Mouse (Mus musculus): ENCODE data around the gene Tacc2. TPM values are rescaled to one million over a fixed set of nuclear protein-coding genes. Genes with fewer than 3 reads are reported as not detected.

The Tacc2 gene
- polyA plus RNA-seq, 1 experiment = 0.03 TPM

DNA sequence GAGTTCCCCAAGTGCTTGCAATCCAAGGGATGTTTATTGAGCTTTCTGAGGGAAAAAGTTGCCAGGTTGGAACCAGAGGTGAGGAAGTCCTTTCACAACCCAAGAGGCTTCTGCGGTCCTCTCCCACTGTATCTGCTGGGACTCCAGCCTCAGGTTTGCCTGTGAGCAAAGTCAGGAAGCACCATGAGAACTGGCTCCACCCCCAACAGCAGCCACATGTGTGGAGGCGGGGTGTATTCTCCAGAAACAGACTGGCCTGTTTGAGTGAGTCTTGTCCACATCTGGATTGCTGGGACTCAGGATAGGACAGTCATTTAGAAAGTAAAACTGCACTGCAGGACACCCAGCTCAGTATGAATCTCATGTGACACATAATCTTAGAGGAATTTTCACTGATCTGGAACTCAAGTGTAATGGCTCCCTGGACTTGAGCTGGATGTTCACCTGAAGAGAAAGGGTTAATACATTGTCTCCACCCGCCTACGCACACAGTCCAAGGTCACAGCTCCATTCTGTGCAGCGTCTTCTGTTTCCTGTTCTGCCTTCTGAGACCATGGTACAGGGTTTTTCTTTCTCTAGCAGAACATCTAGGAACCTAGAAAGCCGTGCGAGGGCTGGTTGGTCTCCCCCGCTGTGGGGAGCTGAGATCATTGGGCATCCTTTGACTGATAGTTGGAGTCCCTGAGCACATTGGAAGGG is 149.6 kb downstream of the Tacc2 start:
- no peaks in the 10 kb centered on the region; the same call in 1 of the 2 replicates for H3K36me3 ChIP-seq (ENCODE audit: control insufficient read depth)
- no peaks in the 10 kb centered on the region for H3K27me3 ChIP-seq (ENCODE audit: control insufficient read depth)
- no peak overlapping the region for H3K4me3 ChIP-seq (replicated peaks)
- TF ChIP-seq TAL1 (IDR thresholded peaks at IDR 0.05; ENCODE audit: low read length) (no peak), GATA1 (IDR thresholded peaks at IDR 0.05; ENCODE audit: low read length) (no peak)
- no peaks in the 10 kb centered on the region for H3K9me3 ChIP-seq (ENCODE audit: control insufficient read depth, low read length)
- H3K4me1 ChIP-seq (ENCODE audit: control insufficient read depth) = no peaks in the 10 kb centered on the region

DNA sequence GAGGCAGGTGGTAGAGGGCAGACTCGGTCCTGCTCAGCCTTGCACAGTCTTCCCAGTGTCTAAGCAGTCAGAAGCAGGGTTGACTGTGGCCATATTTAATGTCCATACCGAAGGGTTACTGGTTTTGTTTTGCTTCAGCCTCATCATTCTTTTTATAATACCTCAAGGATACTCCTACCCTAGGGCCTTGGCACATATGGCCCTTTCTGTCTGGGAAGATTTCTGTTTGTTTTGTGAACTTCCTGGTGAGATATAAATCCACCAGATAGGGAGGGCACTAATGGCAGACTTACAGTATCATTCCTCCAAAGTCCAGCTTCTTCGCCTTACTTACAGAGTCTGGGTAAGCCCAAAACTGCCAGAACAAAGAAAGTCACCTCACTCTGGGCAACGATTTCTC is 150.3 kb downstream of the Tacc2 start:
- H3K4me1 ChIP-seq (ENCODE audit: control insufficient read depth) = no peaks in the 10 kb centered on the region
- no peaks in the 10 kb centered on the region for H3K27me3 ChIP-seq (ENCODE audit: control insufficient read depth)
- no peaks in the 10 kb centered on the region; the same call in 1 of the 2 replicates for H3K36me3 ChIP-seq (ENCODE audit: control insufficient read depth)
- no peak overlapping the region for H3K4me3 ChIP-seq (replicated peaks)
- no peaks in the 10 kb centered on the region for H3K9me3 ChIP-seq (ENCODE audit: control insufficient read depth, low read length)
- TF ChIP-seq GATA1 (IDR thresholded peaks at IDR 0.05; ENCODE audit: low read length) (no peak), TAL1 (IDR thresholded peaks at IDR 0.05; ENCODE audit: low read length) (no peak)

DNA sequence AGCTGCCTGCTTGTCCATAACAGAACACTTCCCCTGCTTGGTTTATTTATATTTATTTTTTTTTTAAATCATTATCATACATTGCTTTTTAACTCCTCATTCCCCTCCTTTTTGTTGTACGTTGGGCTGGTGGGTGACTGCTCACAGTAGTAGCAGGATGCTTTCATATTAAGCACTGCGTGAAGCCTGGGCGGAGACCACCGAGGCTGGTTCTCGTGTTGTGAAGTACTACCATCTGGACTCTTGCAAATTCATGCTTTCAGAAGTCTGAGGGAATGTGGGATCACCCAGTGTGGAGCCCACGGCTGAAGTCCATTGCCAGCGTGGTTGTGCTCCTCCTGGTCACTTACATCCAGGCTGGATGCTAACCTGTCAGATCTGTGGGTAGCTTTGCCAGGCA is 154.6 kb downstream of the Tacc2 start:
- TF ChIP-seq GATA1 (IDR thresholded peaks at IDR 0.05; ENCODE audit: low read length) (no peak), TAL1 (IDR thresholded peaks at IDR 0.05; ENCODE audit: low read length) (no peak)
- no peak overlapping the region for H3K4me3 ChIP-seq (replicated peaks)
- H3K27me3 ChIP-seq (ENCODE audit: control insufficient read depth) = no peaks in the 10 kb centered on the region
- no peaks in the 10 kb centered on the region; the same call in 1 of the 2 replicates for H3K36me3 ChIP-seq (ENCODE audit: control insufficient read depth)
- H3K4me1 ChIP-seq (ENCODE audit: control insufficient read depth) = no peaks in the 10 kb centered on the region
- no peaks in the 10 kb centered on the region for H3K9me3 ChIP-seq (ENCODE audit: control insufficient read depth, low read length)

DNA sequence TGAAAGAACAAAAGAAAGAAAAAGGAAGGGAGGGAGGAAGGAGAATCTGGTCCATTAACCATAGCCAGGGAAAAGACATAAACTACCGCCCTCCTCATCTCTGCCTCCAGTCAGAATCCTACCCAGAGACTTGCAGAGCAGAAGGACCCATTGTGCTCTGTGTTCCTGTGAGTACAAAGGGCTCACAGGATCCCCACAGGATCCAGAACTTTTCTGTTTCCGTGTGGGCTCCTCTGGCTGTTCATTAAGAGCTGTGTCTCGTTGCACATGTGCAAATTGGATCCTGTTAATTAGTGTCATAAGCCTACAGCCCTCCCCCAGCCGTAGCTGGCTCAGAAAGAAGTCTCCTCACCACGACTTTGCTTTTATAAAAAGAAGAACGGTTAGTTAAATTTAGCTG is 155.7 kb downstream of the Tacc2 start:
- no peaks in the 10 kb centered on the region for H3K27me3 ChIP-seq (ENCODE audit: control insufficient read depth)
- H3K36me3 ChIP-seq (ENCODE audit: control insufficient read depth) = no peaks in the 10 kb centered on the region; the same call in 1 of the 2 replicates
- TF ChIP-seq GATA1 (IDR thresholded peaks at IDR 0.05; ENCODE audit: low read length) (no peak), TAL1 (IDR thresholded peaks at IDR 0.05; ENCODE audit: low read length) (no peak)
- H3K4me3 ChIP-seq (replicated peaks) = no peak overlapping the region
- no peaks in the 10 kb centered on the region for H3K4me1 ChIP-seq (ENCODE audit: control insufficient read depth)
- H3K9me3 ChIP-seq (ENCODE audit: control insufficient read depth, low read length) = no peaks in the 10 kb centered on the region

DNA sequence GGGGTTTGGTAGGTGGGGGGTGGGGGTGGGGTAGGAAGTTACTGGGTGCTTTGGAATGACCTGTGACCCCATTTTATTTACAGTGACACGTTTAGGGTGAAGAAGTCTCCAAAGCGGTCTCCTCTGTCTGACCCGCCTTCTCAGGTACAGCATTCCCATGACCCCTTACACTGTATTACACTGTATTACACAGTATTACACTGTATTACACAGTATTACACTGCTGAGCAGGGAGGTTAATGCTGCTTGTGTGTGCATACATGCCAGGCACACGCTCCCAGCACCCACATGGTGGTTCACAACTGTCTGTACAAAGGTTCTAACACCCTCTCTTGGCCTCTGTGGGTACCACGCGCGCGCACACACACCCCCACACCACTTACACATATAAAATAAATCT is 156.2 kb downstream of the Tacc2 start:
- H3K4me3 ChIP-seq (replicated peaks) = no peak overlapping the region
- no peaks in the 10 kb centered on the region for H3K9me3 ChIP-seq (ENCODE audit: control insufficient read depth, low read length)
- H3K36me3 ChIP-seq (ENCODE audit: control insufficient read depth) = no peaks in the 10 kb centered on the region; the same call in 1 of the 2 replicates
- H3K4me1 ChIP-seq (ENCODE audit: control insufficient read depth) = no peaks in the 10 kb centered on the region
- H3K27me3 ChIP-seq (ENCODE audit: control insufficient read depth) = no peaks in the 10 kb centered on the region
- TF ChIP-seq TAL1 (IDR thresholded peaks at IDR 0.05; ENCODE audit: low read length) = no peak
- no peak for TF ChIP-seq GATA1 (IDR thresholded peaks at IDR 0.05; ENCODE audit: low read length)

DNA sequence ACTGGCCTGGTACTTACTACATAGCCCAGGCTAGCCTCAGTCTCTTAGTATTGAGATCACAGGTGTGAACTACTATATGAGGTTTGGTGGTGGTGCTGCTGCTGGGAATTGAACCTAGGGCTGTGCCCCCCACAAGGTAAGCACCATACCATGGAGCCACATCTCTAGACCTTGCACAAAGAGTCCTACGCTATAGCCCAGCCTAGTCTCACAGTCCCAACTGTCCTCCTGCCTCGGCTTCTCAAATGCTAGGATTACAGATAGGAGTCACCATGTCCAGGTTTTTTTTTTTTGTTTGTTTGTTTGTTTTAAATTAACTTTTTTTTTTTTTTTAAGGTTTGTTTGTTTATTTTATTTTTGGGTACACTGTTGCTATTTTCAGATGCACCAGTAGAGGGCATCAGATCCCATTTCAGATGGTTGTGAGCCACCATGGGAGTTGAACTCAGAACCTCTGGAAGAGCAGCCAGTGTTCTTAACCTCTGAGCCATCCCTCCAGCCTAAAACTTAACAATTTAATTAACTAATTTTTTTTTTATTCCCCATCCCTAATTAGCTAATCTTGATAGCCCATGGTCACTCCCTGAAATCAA is 157.1 kb downstream of the Tacc2 start:
- Histone ChIP-seq H3K9me3 (ENCODE audit: control insufficient read depth, low read length) (no peaks in the 10 kb centered on the region), H3K4me1 (ENCODE audit: control insufficient read depth) (no peaks in the 10 kb centered on the region), H3K4me3 (replicated peaks) (no peak overlapping the region), H3K27me3 (ENCODE audit: control insufficient read depth) (no peaks in the 10 kb centered on the region), H3K36me3 (ENCODE audit: control insufficient read depth) (no peaks in the 10 kb centered on the region; the same call in 1 of the 2 replicates)
- no peak for TF ChIP-seq GATA1 (IDR thresholded peaks at IDR 0.05; ENCODE audit: low read length)

DNA sequence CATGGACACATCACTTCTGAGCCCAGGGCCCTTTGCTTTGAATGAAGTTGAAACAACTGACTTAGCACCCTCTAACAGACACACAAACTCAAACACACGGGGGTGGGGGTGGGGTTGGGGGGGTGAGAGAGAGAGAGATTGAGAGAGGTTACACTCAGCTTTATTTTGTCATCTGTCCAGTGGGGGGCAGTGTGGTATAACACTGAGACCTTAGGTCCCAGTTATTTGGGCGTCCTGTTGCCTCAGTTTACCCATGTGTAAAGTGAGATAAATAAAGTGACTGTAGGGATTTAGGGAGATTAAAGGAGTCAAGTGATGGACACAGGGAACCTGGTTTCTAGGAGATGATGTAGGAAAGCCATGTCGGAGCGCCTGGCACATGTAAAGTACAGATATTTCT is 163.9 kb downstream of the Tacc2 start:
- Histone ChIP-seq H3K4me3 (replicated peaks) (no peak overlapping the region), H3K9me3 (ENCODE audit: control insufficient read depth, low read length) (no peaks in the 10 kb centered on the region), H3K4me1 (ENCODE audit: control insufficient read depth) (no peaks in the 10 kb centered on the region), H3K36me3 (ENCODE audit: control insufficient read depth) (no peaks in the 10 kb centered on the region; the same call in 1 of the 2 replicates), H3K27me3 (ENCODE audit: control insufficient read depth) (no peaks in the 10 kb centered on the region)
- no peak for TF ChIP-seq TAL1 (IDR thresholded peaks at IDR 0.05; ENCODE audit: low read length)
- TF ChIP-seq GATA1 (IDR thresholded peaks at IDR 0.05; ENCODE audit: low read length) = no peak

DNA sequence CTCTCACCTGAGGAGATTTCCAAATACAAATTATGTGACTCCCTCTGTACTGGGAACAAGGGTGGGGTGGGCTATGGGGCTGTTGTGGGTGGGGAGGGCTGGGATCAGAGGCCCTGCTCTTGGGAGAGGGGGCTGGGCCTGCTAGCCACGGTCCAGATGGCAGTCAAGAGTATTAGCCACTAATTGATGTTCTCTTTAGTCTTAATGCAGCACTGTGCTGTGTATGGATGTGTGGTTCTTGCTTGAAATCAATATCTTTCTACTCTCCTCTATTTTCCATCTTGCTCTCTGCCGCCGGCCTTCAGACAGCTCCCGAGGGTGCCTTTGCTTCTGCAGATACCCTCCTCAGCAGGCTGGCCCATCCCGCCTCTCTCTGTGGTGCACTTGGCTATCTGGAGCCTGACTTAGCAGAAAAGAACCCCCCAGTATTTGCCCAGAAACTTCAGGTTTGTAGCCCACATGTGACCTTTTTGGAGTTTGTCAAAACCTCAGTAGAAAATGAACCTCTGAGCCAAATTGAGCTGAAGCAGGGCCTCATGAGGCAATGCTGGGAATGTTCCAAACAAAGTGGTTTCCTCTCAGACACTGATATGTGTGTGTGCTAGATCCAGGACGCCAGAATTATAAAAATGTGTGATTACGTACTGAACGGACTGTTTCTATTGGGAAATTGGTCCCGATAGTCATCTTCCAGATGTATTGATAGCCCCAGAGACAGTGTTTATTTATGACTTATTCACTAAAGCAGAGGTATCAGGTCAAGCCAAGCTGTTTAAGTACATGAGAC is 166.2 kb downstream of the Tacc2 start:
- no peaks in the 10 kb centered on the region; the same call in 1 of the 2 replicates for H3K36me3 ChIP-seq (ENCODE audit: control insufficient read depth)
- H3K27me3 ChIP-seq (ENCODE audit: control insufficient read depth) = no peaks in the 10 kb centered on the region
- no peaks in the 10 kb centered on the region for H3K4me1 ChIP-seq (ENCODE audit: control insufficient read depth)
- H3K9me3 ChIP-seq (ENCODE audit: control insufficient read depth, low read length) = no peaks in the 10 kb centered on the region
- TF ChIP-seq TAL1 (IDR thresholded peaks at IDR 0.05; ENCODE audit: low read length) (no peak), GATA1 (IDR thresholded peaks at IDR 0.05; ENCODE audit: low read length) (no peak)
- no peak overlapping the region for H3K4me3 ChIP-seq (replicated peaks)

DNA sequence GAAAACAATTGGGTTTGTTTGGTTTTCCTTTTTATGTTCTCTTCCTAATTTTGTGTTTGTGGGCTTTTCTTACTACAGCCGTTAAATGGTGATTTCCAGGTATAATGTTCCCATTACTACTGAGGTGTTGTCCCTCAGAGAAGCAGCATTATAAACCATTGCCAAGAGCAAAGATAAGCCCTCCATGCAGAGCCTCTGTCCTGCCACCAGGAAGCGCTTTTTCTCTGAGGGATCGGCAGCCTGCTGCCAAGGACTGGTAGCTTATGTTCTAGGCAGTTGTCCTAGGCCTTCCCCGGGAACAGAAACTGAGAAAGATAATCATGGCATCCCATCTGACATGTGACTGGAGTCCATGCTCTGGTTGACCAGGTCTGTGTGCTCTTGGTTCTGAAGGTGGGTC is 171.9 kb downstream of the Tacc2 start:
- H3K4me1 ChIP-seq (ENCODE audit: control insufficient read depth) = no peaks in the 10 kb centered on the region
- no peaks in the 10 kb centered on the region for H3K27me3 ChIP-seq (ENCODE audit: control insufficient read depth)
- no peaks in the 10 kb centered on the region for H3K9me3 ChIP-seq (ENCODE audit: control insufficient read depth, low read length)
- no peaks in the 10 kb centered on the region; the same call in 1 of the 2 replicates for H3K36me3 ChIP-seq (ENCODE audit: control insufficient read depth)
- TF ChIP-seq GATA1 (IDR thresholded peaks at IDR 0.05; ENCODE audit: low read length) (no peak), TAL1 (IDR thresholded peaks at IDR 0.05; ENCODE audit: low read length) (no peak)
- H3K4me3 ChIP-seq (replicated peaks) = no peak overlapping the region
